Mouse (Mus musculus) regulatory T cell (primary cell): ENCODE measurements around the gene Olfr720.

Source experiments
- in situ Hi-C: fragments of 300-600 bp; cut with MboI, MseI; formaldehyde crosslinking; loops from one replicate; pipeline ENCODE4 v1.15.1; 2025; ENCODE audit warnings: high pct_unique_total_duplicates

Gene Olfr720

DNA sequence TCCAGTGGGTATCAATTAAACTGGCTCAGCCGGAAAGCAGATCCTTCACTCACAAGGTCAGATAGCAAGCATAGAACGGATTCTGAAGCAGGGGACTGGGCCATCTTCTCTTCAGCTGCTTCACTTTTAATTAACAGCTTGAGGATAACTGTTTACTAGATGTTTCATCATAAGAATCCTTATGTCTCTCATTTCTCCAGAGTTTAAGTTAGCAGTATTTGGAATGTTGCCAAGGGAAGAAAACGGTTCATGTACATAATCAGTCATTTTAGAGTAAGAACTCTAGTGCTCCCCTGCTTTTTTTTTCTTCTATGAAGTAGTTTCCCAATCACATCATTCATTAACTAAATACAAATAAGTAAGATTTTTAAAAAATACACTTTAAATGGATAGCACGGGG lies at the start of gene Olfr720:
Gene Olfr720 (minus strand): TSS at position 101 of the 400 bp plus-strand sequence.
- in situ Hi-C loops, result no loop called here
